Mouse (Mus musculus) urinary bladder, adult 18-20 months (tissue): ENCODE measurements at regions not wholly inside any gene's neighbourhood (a gene's known extent, or its start where the extent isn't known, plus 50 kb on each side); places are given as distances from the start of the nearest gene placed in this dataset.

Experiments
- DNase-seq, 2 experiments: peaks; one replicate each; pipeline ENCODE4 v3.0.0; 2022; ENCODE audit warnings: low spot score in 2 of 2, mixed read lengths in 2 of 2

DNA sequence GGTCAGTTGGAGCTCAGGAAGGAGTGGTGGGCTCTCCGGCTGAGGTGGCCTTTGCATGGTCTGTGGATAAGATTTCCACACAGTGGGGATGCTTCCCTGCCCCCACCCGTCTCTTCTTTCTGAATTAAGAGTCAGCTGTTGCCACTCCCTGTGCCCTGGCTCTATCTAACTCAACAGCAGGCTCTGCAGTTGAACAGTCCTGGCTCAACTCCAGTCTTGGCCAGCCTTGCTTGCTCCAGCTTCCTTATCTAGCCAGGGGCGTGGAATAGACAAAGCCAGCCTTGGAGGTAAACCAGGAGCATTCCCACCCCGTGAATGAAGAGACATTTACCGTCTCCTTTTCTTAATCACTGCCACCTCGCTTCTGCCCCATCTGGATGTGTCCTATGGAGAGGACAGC lies 89.7 kb downstream of the Mn1 start:
- DNase-seq, result no peak

DNA sequence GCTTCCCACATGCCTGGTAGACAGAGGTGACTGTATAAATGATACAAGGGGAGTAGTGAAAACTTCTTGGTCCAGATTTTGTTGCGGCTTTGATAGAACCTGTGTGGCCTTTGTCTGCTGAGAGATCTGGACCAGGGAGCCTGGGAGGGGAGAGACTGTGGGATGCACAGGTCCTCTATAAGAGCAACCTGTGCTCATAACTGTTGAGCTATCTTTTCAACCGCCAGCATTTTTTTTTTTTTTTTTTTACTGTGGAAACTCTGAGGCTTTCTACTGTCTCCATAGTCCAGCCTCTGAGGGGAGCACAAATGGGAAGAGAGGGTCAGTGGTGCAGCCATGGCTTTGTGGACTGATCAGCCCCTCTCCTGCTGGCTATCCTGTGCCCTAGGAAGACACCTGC lies 90.2 kb downstream of the Mn1 start:
- DNase-seq, result no peak

DNA sequence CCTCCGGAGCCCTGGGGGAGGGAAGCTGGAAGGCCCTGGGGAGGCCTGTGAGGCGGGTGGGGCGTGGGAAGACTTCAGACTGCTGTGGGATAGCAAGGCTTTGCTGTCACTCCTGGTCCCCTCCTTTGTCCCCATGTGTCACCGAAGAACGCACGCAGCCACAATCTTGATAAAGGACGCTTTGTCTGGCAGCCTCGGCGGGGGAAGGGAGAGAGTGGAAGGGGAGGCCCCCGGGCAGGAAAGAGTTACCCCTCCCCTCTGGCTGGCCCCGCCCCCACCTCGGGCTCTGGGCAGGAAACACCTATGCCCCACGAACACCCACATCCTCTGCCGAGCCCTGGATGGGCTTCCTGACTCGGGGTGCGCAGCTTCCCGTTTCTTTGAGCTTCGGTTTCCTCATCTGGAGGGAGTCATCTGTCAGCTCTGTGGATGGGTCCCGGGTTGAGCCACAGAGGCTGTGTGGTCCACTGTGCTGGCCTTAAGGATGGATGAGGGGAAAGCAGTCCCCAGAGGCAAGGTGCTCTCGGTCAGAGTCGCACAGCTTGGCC lies 91.9 kb downstream of the Mn1 start:
- no peak for DNase-seq

DNA sequence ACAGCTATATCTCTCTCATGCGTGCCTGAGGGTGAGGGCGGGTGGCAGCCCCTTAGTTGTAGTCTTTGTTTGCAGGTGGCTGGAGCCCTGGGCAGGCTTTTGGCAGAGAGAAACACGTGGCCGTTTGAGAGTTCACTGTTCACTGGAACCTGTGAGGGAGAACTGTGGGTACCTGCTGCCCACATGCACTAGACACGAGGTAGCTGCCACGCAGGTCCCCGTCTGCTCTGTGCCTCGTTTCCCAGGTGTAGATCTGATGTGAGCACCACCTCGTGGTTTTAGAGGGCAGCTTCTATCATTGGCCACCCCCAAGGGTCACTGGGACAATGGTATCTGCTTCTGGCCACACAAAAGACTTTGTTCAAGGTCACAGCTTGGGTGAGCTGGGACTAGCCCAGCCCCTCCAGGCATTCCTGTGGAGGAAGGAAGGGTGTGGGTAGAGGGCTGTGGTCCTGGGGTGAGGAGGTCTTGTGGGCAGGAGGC lies 92.5 kb downstream of the Mn1 start:
- DNase-seq, result no peak

DNA sequence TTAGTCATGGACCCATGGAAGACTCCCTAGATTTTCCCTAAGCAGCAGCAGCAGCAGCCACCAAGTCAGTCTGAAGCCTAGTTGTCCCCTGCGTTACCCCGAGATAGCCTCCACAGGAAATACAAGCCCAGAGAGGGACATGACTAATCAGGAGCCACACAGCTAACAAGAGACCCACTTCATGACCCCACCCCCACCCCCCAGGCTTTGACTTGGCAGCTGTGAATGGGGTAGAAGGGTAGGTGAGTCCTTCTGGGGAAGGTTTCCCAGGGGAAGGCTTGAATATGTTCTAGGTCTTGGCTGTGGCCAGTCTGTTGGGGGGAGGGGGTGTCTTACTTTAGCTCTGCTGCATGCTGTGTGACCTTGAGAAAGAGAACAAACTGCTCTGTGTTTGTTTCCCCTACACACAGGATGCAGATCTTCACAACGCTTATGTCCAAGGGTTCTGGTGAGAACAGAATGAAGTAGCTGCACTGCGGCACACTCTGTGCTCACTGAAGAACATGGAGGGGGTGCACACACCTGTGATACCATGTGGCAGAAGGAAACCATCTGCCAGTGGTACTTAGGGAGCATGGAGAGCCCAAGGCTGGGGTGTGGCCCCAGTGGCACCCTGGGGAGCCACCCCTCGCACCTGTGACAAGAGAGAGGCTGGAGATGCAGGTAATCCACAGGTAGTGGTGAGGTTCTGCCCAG lies 93.2 kb downstream of the Mn1 start:
- DNase-seq, result no peak

DNA sequence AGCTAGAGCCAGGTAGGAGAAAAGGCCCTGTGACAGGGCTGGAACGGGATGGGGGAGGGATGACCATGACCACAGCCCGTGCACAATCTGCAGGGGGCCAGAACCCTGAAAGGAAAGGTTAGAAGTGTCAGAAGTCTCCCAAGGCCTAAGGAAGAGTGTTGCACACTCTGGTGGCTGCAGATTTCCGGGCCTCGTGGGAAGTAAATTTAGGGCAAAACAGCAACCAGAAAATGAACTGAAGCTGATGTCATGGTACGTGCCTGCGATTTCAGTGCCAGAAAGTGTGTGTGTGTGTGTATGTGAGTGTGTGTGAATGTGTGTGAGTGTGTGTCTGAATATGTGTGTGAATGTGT lies 93.7 kb downstream of the Mn1 start:
- no peak for DNase-seq

DNA sequence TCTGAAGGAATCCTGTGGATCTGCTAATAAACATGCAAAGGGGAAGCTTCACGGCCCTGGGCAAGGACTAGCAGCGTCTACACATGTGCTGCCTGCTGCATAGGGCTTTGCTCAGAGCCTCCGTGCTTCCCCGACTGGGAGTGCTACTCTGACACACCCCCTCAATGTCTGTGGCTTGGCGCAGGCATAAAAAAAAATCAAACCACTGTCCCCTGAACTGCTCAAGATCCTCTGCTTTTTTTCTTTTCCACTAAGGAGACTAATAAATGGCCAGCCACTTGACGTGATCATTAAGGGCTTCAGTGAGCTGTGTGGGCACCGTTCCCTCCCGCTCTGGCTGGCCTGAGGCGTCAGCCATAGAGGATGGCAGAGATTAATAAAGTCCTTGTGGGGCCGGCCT lies 94.8 kb downstream of the Mn1 start:
- no peak for DNase-seq

DNA sequence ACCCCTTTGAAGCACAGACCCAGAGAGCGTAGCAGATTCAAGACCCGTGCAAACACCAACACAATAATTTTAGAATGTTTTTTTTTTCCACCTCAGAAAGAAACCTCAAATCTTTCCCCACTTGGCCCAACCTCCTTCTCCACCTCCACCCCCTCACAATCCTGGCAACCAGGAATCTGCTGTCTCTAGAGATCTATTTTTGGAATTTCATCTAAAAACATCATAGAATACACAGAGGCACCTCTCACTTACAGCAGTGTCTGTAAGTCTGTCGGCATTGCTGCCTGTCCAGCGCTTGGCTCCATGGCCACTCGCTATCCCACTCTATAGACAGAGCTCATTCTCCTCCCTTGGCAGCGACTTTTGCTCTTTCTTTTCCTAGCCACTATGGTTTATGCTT lies 96.8 kb downstream of the Mn1 start:
- no peak for DNase-seq

DNA sequence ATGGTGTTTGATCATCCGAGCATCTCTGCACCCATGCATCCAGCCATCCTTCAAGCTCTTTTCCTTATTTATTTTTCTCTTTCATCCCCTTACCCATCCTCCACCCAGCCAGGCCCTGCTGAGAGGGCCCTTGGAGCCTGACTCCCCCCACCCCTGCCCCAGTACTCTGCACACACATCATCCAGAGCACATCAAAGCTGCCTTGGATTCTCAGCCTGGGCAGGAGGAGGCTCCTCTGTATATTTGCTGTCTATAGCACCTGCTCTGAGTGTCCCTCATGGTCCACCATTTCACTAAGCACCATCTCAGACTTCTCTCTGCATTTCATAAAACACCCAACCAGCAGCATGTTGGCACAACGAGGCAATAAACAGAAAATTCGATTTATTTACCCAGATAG lies 101.9 kb downstream of the Mn1 start:
- DNase-seq, result no peak

DNA sequence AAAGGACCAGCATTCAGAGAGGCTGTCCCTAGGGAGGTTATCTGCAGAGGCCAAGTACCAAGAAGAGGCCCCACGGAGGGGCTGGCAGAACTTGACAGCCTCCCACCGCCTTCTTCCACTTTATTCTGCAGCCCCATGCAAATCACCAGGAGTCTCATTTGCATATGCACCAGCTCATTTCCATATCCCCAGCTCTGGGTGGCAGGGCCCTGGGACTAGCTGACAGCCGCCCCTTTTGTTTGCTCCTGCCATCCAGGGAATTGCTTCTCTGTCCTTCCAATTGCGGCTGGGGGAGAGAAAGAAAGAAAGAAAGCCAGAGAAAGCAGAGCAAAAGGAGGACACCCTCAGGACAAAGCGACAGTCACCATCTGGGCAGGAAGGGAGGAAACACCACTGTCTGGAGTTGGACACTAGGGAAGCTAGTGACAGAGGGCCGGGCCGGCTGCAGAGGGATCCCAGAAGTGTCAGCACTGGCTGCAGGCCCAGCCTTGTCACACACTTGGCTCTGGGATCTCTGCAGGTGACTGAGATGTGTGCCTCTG lies 102.4 kb downstream of the Mn1 start:
- DNase-seq, result no peak

DNA sequence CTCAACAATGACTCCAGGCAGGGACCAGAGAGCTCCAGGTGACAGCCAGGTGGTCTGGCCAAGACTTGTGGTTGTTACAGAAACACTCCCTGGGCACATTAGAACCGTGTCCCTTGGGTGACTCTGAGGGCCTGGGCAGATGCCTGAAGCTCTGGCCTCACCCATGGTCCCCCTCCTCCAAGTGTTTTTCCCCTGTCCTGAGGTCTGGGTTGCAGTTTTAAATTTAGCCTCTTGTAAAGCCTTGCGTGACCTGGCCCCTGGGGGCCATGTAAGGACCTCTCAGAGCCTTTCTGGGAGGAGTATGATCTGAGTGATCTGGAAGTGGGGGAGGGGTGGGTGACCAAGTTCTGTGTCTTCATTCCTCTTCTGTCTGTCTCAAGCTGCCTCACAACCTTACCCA lies 104.7 kb downstream of the Mn1 start:
- DNase-seq, result no peak

DNA sequence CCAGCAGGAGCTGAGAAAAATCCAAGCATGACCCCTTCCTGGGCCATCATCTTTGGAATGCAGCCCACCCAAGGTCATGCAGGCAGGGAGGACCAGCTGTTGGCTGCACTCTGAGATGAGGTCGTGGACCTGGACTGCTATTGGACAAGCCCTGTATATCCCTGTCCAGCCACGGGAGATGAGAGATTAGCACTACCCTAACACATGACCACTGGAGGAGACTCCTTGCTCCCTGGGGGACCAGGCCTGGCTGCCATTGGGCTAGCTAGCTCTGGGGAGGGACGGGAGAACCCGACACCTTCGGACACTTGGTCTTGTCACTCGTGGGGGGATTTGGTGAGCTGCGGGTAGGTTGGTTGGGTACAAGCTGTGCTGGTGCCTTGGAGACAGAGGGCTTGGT lies 105.4 kb downstream of the Mn1 start:
- DNase-seq, result no peak

DNA sequence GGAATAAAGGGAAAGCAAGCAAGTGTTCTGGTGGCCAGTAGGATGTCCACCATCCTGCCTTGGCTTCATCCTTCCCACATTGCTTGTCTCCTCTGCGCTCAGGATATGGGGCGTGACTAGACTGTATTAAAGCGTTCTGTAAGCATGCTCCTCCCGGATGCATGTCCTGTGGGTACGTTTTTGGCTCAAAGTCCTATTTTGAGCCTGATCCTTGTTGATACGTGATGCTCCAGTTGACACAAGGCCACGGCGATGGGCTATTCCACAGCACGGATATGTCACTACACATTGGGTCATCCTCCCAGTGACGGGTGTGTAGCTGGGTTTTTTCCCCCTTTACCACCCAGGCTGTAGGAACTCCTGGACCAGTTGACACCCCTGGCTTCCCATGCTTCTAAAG lies 110.6 kb downstream of the Mn1 start:
- no peak for DNase-seq

DNA sequence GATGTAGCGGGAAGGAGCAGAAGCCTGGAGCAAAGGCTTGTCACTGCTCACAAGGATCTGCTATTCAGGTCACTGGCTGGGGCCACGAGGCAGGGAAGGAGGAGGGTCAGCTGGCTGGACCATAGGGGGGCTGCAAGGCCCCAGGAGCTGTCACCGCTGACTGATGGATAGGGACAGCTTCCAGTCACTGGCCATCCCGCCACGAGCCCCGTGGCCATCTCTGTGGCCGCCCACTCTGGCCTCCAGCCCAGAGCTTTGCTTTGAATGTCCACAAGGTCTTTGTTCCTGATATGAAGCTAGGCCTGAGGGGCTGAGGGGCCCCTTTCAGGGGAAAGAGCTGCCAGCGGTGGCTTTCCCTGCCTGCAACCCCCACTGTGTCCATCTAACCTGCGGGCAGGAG lies 111.9 kb downstream of the Mn1 start:
- DNase-seq, result no peak

DNA sequence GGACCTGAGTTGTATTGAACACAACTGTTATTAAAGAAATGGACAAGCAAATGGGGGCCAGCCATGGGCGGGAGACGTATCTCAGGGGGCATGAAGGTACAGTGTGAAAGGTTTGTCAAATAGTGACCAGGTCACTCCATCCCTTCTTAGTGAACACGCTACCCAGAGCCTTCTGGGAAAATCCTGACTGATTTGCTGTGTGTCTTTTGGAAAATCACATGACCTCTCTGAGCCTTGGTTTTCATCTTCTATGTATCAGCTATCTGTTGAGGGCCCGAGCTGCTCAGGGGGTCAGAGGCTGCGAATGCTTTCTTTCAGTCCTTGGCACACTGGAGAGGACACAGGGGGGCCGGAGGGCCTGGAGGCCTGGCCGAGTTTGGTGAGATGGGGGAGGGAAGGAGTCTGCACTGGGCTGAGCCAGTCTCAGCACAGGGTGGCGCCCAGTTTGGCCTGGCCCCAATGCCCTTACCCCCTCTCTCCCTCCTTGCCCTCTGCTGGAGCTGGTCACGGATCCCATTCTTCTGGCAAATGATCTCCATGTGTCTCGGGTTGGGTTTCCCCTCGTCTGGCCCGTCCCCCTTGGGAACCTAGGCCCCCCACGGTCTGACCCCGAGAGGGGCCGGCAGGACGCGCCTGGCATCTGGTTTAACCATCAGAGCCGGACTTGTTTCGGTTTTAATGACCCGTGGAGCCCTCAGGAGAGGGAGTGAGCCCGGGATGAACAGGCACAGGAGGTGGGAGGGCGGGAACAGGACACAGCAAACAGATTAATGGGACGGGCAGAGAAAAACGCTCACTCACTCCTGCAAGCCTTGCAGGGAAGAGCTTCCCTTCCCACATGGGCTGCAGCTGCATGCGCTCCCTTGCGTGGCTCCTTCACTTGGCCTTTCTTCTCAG lies 113.7 kb downstream of the Mn1 start:
- no peak for DNase-seq

DNA sequence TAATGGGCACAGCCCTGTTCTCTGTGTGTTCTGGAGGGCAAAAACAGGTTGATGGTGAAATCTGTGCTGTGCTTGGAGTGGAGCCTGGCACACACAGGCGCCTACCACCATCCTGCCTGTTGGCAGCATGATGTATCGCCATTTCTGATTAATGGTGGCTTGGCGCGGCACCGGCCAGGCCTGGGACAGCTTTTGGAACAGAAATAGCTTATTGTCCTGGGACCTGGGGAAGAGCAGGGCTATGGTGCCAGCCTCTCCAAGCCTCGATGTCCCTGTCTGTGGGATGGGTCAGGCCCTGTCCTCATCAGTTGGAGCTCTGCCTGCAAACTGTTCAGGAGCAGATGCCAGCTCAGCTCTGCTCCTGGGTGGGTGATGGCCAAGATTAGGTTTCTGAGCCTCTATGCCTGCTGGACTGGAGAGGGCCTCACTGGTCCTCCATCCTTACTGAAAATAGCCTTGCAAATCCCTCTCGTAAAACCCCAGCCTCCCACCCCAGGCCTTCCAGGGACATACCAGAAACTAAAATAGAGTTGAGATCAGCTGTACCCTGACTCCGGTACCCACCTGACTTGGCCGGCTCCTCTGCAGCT lies 115.4 kb downstream of the Mn1 start:
- DNase-seq, result no peak

DNA sequence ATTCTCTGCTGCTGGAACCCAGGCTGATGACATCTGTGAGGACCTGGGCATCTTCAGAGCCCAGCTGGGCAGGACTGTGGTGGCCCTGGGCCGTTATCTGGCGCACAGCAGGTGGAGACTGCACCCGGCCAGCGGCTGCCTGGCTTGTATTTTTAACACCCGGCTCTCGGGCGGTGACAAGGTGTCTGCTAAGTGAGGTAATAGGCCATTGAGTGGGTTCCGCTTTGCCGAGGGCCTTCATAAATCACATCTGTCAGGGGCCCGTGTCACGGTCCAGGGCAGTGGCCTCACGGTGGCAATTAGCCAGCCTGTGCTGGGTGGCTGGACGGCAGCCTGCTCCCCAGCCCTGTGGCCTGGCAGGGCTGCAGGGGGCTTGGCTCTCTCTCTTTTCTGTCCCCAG lies 118.8 kb downstream of the Mn1 start:
- DNase-seq, result no peak

DNA sequence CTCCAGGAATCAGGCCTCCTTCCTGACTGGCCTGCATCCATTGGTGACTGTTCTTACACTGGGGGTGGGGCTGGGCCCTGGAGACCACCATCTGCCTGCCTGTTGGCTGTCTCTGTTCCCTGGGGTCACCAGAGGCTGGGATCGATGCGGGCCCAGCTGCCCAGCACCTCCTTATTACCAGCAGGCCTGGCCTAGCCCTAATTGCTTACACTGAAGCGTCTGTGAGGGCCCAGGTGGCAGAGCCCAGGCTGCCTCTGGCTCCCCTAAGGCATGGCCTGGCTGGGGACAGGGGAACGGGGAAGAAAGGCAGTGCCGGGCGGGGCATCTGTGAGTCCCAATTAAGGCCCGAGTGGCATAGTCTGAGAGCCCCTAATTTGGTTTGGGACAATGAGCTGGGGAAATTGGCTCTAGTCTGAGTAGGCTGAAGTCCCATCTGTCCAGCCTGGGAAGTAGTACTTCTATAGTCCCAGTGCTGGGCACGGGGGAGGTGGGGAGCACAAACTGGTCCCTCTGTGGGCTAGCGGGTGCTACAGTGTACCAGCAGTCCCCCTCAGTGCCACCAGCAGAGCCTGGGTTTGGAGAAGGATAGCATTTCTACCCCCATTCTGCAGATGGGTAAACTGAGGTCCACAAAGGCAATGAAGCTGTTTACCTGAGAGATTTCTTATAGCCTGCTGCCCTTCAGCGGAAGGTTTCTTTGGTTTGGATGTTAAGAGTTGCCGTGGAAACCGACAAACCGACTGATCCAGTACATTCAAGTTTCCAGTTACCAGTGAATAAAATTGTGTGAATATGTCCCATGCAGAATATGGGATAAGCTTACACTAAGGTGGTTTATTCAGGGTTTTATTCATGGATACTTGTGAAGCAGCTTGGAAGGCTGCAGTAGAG lies 121.6 kb downstream of the Mn1 start:
- no peak for DNase-seq

DNA sequence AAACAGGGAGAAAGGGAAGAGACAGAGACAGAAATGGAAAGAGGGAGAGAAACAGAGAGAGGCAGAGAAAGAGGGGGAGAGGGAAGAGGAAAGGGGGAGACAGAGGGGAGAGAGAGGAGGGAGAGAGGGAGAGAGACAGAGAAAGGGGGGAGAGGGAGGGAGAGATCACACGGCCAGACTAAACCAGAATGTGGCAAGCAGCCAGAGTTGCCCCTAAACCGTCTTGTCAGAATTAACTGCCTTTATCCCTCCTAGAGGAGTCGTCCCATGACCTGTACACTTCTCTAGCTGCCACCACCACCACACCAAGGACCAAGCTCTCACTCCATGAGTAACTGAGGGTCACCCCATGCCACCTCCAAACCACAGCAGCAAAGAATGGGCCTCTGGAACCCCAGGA lies 123.3 kb downstream of the Mn1 start:
- DNase-seq, result no peak

DNA sequence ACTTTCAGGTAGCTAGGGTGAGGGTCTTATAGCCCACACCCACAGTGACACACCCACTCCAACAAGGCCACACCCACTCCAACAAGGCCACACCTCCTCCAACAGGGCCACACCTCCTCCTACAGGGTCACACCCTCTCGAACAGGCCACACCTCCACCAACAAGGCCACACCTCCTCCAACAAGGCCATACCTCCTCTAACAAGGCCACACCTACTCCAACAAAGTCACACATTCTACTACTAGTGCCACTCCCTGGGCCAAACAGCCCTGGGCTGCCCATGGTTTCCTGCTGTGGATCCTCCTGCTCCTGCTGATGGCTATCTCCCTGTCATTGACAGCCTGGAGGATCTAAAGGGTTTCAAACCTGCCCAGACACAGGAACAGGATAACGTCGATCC lies 124.9 kb downstream of the Mn1 start:
- DNase-seq, result no peak

DNA sequence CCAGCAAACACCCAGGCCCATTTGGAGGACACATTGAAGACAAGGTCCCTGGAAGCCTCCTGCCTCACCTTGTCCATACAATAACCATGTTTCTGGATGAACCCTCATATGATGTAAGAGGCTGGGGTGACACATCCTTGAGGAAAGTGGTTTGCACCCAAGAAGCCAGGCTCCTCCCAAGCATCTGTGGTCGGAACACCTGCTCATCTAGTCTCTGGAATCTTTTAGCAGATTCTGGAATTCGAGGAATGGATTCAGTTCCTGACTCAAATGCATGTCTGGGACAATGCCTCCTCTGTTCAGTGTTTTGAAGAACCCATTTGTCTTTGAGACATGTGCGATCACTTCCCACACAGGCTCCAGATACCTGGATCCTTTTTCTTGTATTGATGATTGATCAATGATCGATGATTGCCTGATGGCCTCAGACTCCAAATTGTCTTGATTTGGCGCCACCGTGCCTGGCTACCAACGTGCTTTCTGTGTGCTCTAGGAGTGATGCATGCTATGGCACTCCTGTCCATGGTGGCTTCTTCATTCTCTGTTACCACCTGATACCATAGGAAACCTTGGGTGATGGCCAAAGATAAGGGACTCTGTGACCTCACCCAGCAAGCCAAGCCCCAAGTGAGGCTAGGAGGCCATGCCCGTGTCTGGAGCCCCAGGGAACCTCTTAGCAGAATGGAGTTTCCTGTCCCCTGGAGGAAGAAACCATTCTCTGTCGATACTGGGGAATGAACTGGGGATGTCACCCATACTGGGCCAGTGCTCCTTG lies 126.7 kb downstream of the Mn1 start:
- no peak for DNase-seq
